Comparison of ENCODE assay signal across 7 mouse cellular contexts in genomic region chr7:110774077-110774476, GRCm38 (mm10). TPM values are rescaled to one million over a fixed set of nuclear protein-coding genes. Genes with fewer than 3 reads are reported as not detected.
DNase-seq lines count a peak whose midpoint lies in the region; ATAC-seq lines count a peak whose summit lies in the region.

No protein-coding gene starts in this region.

- no peak for DNase-seq in lung, postnatal 10 days
- DNase-seq in cerebellum, postnatal 14 days = peak; percentile 65 to 70
- DNase-seq in gastrocnemius, postnatal 14 days = peak; percentile 82
- DNase-seq in kidney, postnatal 25 days = peak; percentile 40 to 64
- no peak for DNase-seq in urinary bladder, adult 2 months (ENCODE audit: low spot score)

- H3K36me3 ChIP-seq in lung, embryonic 16.5 days (ENCODE audit: control insufficient read depth, insufficient read depth, low read length) = no peaks in the 10 kb centered on the region
- H3K36me3 ChIP-seq in neural tube, embryonic 14.5 days (ENCODE audit: control insufficient read depth, insufficient read depth, low read length) = no peaks in the 10 kb centered on the region

- 63% methylated on average over 1 of the region's 1 CpGs for WGBS in lung, embryonic 16.5 days
- 94% methylated on average over 1 of the region's 1 CpGs for WGBS in neural tube, embryonic 14.5 days

- H3K9ac ChIP-seq in lung, embryonic 16.5 days (ENCODE audit: low read length) = no peak overlapping the region
- no peak overlapping the region for H3K9ac ChIP-seq in neural tube, embryonic 14.5 days (replicated peaks; ENCODE audit: low read depth, low read length)

- no peaks in the 10 kb centered on the region; the same call in 1 of the 2 replicates for H3K27me3 ChIP-seq in lung, embryonic 16.5 days (ENCODE audit: control insufficient read depth, insufficient read depth, low read depth, low read length)
- no peaks in the 10 kb centered on the region for H3K27me3 ChIP-seq in neural tube, embryonic 14.5 days (ENCODE audit: control insufficient read depth, insufficient read depth, low read length)

- no peaks in the 10 kb centered on the region for H3K9me3 ChIP-seq in lung, embryonic 16.5 days (ENCODE audit: control insufficient read depth, low read length)
- H3K9me3 ChIP-seq in neural tube, embryonic 14.5 days (ENCODE audit: control insufficient read depth, low read length) = no peaks in the 10 kb centered on the region

- no peak overlapping the region for H3K4me3 ChIP-seq in lung, embryonic 16.5 days (ENCODE audit: low read length)
- no peak overlapping the region for H3K4me3 ChIP-seq in neural tube, embryonic 14.5 days (ENCODE audit: low read depth, low read length)

- no peak overlapping the region; the same call in 1 of the 2 replicates for H3K4me2 ChIP-seq in lung, embryonic 16.5 days (ENCODE audit: low read depth, low read length)
- H3K4me2 ChIP-seq in neural tube, embryonic 14.5 days (ENCODE audit: low read depth, low read length) = no peak overlapping the region

- intact Hi-C loops in gastrocnemius, postnatal 14 days (cut with DNase I; ENCODE audit: low total_unique reads) = no loop called here

- peaks cover 9% of the 10 kb centered on the region; the same call in 1 of the 2 replicates for H3K4me1 ChIP-seq in lung, embryonic 16.5 days (replicated peaks; ENCODE audit: control insufficient read depth, insufficient read depth, low read length)
- 0 out of 2 replicates have a peak, but pooled peaks cover 4% of the 10 kb centered on the region for H3K4me1 ChIP-seq in neural tube, embryonic 14.5 days (ENCODE audit: control insufficient read depth, insufficient read depth, low read length)

- ATAC-seq in lung, embryonic 16.5 days (ENCODE audit: low read depth) = peak; percentile 27; the same call in 1 of the 2 replicates
- ATAC-seq in neural tube, embryonic 14.5 days (ENCODE audit: low read depth) = no peak

- H3K27ac ChIP-seq in lung, embryonic 16.5 days (ENCODE audit: low read length) = no peak overlapping the region
- peak overlapping the region; percentile 52; the same call in 1 of the 2 replicates for H3K27ac ChIP-seq in neural tube, embryonic 14.5 days (ENCODE audit: low read depth, low read length)

RNA-seq across cellular contexts. Expression of gene Ampd3, which starts 6.1 kb away (rescaled TPM):
- polyA plus RNA-seq in lung, embryonic 16.5 days (2015; fragmentation: Nextera tagmentation; extraction: Ambion mirVana) = 2.7 and 3.0 TPM in 2 replicates
- 1 to 10 TPM; 6.6 to 7.7 TPM for total RNA-seq in gastrocnemius, postnatal 14 days (2021)
- 9.1 and 10.9 TPM in 2 replicates for polyA plus RNA-seq in neural tube, embryonic 14.5 days (2014; fragmentation: Nextera tagmentation; extraction: Ambion mirVana)
- polyA plus RNA-seq in urinary bladder, adult 2 months (2012; rRNA removed) = 19.2 and 19.9 TPM in 2 replicates

Comparison
In these comparisons a context has a peak if more than half of its experiments do, and no peak if none do; other contexts are left out.
1. DNase-seq: peak in cerebellum, postnatal 14 days (2 of 2), gastrocnemius, postnatal 14 days (single experiment) and kidney, postnatal 25 days (2 of 2); none in lung, postnatal 10 days (single experiment) and urinary bladder, adult 2 months (single experiment).